Mouse (Mus musculus) ES-Bruce4 (cell line): ENCODE data around the gene B3galt5.

Experiments used
- CTCF ChIP-seq: IDR thresholded peaks from one replicate; pipeline ENCODE4 v1.8.1; 2011; ENCODE audit warnings: low read depth, low read length
- EP300 ChIP-seq: IDR thresholded peaks from 2 replicates; pipeline ENCODE4 v1.6.1; 2011; ENCODE audit warnings: low read depth, low read length; ENCODE audit not compliant: insufficient read depth
- POLR2A ChIP-seq: IDR thresholded peaks from one replicate; pipeline ENCODE4 v1.8.1; 2011; ENCODE audit warnings: low read length; ENCODE audit not compliant: insufficient read depth

- peak; percentile 45 for TF ChIP-seq CTCF
- TF ChIP-seq POLR2A, result no peak
- TF ChIP-seq EP300, result no peak
These were observed 105.7 kb downstream of the B3galt5 start for GRCm38 (mm10) chr16:96341269-96341668.
